Mouse (Mus musculus): ENCODE data around the gene Olfr1198.

DNA sequence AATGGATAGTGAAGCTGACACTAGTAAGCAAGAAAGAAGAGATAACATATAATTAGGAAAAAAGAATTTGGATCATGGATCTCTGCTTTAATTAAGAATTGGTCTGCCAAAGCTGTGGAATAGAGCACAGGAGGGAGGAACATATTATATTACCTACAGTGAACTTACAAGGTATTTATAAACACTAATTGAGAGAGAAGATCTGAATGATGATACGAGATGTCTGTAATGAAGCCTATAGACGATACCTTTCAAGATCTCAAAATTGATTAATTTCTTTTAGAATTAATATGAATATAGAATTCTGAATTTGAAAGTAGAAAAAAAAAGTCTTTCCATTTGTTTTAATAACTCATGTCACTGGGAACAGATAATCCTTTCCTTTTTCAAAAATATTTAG, 9.2 kb upstream of the Olfr1198 start, which contains the start of gene Olfr1199:
- TF ChIP-seq CTCF (IDR thresholded peaks at IDR 0.05; ENCODE audit: borderline replicate concordance, insufficient read depth, low read length), result no peak
- no peak for TF ChIP-seq POLR2A (IDR thresholded peaks at IDR 0.05; ENCODE audit: low read depth, low read length)
